Mouse (Mus musculus) thymus, postnatal 25 days (tissue): ENCODE results near the gene Slc19a1.
A peak's percentile ranks its signal among the peaks of the same experiment; 100 is the strongest.

Source experiments
- DNase-seq: peaks from one replicate; pipeline ENCODE4 v3.0.0; 2022

The Slc19a1 gene

DNA sequence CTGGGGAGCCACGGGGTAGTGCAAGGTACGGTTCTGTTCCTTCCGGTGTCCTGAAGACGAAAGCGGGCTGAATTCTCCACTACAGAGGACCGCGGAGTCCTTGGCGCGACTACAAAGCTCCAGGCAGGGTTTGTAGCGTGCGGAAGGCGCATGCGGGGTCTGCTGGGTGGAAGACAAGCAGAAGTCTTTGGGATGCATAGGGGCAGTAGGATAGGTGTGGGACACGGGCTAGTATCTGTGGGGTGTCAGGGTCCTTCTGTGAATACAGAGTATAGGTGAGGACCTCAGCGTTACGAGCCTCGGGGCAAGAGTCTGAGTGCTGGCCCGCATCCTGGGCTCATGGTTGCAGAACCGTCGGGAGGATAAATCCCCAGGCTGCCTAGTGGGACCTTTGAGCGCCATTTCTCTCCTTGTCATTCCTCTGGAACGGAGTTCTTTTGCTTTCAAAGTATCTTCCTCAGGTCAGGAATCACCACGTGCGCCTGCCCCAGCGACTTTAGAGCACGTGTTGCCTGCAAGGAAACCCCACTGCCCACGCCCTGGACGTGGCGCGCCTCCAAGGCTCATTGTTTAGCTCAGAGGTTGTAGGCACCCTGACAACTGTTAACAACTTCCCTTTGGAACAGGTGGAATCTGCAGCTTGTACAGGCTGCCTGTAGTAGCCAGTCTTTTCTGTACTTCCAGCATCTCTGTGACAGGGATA is 1.4 kb downstream of the Slc19a1 start:
- DNase-seq = peak; percentile 34

DNA sequence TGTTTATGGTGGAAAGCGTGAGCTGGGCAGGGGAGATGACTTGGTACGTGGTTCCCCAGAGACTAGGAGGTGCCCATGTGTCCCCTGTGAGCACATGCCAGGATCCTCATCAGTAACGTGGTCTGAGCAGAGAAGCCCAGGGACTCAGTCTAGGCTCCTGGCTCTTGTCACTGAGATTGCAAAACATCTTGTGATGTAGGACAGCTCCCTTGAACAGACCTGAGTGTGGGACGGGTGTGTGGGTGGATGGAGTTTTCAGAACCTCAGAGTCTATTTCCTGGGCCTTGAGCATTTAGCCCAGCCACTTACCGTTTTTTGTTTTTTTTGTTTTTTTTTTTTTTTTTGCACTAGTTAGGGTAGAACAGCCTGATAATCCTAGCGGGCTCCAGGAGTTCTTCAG is 3.4 kb downstream of the Slc19a1 start:
- DNase-seq = no peak

DNA sequence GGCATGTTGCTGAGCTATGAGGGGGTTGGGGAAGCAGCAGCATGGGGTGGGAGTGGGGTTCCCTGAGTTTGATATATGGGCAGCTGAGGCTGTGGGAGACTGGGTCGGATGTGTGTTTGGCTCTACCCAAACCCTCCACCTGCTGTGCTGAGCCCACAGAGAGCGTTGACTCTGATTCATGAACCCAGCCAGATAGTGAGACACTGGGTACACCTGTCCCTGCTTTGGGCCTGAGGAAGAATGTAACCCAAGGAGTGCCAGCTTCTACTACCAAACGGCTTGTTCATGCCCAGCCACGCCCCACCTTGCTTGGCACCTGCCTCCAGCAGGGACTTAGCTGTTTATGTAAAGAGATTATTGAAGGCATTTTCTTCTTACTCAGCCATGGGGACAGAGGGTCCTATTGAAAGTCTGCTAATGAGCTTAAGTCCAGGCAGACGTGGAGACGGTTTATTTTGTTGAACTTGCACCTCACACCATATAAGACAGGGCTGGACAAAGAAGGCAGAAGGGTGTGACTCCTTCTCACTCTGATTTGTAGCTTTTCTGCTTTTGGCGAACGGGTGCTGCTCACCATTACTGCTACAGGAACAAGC is 6.6 kb downstream of the Slc19a1 start:
- no peak for DNase-seq

DNA sequence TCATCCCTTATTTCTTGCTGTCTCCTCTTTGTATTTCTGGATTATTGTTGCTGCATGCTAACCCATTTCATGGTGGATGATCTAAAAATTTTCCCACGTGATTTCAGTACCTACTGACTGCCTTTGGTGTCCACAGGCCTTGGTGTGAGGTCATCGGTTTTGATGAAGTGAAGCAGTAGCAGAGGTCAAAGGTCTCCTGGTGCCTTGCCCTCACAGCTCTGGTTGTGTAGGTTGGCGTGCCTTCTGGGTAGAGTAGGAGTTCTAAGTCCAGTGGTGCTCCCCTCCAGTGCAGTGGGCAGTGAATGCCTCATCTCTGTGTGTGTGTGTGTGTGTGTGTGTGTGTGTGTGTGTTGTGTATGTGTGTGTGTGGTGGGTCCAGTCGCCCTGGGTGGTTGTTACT is 16.2 kb downstream of the Slc19a1 start:
- no peak for DNase-seq

DNA sequence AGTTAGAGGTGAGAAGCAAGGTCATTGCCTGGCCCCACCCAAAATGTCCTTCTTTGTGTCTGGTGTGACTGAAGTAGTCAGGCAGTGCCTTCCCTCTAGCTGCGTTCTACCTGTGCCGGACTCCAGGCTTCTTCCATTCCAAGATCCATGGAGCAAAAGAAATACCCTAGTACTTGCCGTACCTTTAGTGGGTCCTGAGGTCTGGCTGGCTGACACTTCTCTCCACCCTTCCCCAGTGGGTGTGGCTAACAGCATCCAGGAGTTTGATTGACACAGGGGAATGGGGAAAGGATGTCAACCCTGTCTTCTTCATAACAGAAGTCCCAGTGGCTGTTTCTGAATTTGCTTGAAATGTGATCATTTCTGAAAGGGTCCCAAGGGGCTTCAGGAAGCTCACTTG is 16.6 kb downstream of the Slc19a1 start:
- no peak for DNase-seq

DNA sequence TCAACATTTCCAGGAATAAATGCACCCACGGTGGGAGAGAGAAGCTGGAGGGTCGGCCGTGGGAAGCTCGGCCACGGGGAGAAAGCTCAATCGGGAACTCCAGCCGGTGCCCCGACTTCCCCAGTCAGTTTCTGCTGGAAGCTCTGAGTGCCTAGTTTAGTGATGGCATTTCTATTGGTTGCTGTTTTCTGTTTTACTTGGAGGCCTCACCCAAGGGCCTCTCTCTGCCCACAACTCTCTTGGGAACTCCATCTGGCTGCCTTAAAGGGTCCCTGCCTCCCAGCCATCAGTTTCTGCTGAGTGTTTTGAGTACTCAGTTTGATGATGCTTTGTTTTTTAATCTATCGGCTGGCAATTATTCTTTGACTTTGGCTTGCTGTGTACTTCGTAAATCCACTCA is 24.7 kb downstream of the Slc19a1 start:
- DNase-seq = no peak

DNA sequence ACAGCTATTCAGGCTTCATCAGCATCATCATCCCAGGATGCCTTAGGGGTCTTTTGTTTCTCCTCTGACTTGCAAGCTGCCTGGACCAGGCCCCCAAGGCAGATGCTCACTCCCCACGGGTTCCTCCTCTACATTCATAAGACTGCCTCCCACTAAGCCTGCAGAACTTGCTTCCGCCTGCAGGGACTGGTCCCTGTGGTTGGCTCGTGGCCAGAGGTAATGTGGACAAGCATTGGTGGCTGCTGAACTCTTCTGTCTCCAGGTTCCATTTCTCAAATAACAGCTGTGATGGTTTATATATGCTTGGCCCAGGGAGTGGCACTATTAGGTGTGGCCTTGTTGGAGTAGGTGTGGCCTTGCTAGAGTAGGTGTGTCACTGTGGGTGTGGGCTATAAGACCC is 29.4 kb downstream of the Slc19a1 start:
- DNase-seq = no peak

DNA sequence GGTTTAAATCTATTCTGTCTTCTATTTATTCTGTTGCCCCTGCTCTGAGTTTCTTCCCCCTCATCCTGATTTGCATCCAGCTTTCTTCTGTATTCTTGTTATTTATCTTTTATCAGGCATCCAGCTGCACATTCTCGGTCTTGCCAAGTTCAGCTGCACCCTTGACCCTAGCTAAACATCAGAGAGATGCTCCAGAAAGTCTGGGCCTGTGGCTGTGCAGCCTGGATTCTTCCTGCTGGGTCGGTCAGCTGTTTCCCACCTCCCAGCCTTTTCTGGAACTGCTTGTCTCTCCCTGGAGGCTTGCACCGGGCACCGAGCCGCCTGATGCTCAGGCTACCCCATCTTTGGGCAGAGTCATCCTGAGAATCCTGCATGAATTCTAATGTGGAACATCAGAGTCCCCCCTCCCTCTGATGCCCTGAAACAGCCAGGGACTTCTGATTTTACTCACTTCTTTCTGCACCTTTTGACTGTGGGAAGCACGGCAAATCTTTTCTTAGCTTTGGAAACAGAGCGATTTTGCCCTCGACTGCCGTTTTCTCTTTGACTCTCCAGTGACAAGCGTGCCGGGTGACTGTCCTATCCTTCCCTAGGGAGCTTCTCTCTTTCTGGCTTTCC is 30.5 kb downstream of the Slc19a1 start:
- DNase-seq = no peak

DNA sequence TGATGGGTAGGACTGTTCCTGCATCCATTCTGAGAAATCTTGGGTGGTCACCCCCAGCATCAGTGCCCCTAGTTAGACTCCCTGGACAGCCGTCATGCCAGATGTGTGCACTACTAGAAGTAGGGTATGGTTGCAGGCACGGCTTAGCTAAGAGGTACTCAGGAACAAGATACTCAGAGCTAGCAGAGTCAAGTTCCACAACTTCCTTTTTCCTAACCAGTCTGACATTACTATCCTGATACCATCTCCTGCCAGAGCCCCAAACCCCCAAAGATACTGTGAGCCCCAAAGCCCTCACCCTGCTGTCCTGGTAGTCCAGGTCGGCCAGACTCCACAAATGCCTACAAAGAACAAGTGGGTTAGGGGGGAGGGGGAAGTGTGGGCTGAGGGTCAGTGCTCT is 32.2 kb downstream of the Slc19a1 start:
- DNase-seq = no peak

DNA sequence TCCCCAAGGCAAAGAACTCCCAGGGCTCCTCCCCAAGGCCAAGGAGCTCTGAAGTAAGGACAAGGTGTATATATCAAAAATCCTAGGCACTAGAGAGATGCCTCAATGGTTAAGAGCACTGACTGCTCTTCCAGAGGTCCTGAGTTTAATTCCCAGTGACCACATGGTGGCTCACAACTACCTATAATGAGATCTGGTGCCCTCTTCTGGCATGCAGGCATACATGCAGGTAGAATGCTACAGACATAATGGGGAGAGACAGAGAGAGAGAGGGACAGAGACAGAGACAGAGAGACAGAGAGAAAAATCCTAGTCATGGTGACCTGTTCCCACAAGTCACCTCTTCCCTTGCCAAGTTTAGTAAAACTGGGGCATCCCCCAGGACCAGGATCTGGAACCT is 32.6 kb downstream of the Slc19a1 start:
- no peak for DNase-seq

DNA sequence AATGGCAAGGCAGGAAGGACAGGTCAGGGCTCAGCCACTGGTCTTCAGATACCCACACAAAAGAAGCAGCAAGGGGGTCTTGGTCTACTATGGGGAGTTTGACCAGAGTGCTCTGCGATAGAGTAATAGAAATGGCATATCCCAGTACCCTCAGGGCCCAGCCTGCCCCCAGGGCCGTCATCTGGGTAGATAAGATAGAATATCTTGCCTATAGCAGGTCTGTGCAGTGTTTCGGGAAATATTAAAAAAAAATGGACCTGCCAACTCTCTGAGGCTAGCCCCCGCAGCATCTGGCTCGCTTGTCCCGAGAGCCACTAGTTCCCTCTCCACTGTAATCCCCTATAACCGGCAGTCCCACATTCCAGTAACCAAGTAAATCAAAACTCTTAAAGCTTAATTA is 36.4 kb downstream of the Slc19a1 start:
- DNase-seq = no peak

DNA sequence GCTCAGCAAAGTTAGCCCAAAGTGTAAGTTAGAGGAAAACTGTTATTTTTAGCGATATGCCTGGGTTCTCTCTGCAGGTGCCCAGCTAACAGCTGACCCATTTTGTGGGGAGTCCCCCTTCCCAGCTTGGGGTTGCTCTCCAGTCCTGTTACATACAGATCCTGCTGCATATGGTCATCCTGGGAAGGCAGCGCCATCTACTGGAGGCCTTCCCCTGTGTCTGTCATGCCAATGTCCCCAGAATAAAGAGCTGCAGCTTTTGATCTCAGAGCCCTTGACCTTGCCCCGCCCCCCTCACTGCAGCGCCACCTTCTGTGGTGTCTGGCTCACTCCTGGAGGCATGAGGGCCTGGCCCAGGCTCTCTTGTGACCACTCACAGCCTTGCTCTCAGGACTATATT is 38.0 kb downstream of the Slc19a1 start:
- DNase-seq = peak; percentile 70

DNA sequence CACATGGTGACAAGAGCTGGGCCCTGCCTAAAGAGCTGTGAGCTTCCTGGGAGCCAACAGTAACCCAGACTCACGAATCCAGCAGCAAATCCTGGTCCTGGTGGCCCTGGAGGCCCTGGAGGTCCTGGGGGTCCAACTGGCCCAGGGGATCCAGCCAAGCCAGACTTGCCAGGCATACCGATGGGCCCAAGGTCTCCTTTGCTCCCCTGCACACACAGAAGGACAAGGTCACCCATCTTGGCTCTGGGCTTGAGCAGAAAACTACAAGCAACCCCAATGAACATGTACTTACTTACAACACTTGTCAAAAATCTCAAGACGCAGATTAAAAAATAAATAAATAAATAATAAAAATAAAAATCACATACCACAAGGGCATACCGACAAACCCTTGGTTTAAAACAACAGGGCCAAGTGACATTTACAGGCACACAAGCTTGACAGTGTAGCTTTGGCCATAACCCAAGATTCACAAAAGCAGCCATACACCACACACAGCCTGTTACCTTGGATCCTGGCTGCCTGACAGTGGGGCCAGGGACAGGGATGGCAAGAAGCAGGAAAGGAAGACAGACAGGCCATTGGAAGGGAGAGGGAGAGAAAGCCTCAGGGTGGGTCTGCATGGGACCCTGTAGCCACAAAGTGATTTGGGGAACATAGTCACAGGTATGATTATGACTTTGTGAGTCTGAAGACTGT is 42.4 kb downstream of the Slc19a1 start:
- DNase-seq = no peak

DNA sequence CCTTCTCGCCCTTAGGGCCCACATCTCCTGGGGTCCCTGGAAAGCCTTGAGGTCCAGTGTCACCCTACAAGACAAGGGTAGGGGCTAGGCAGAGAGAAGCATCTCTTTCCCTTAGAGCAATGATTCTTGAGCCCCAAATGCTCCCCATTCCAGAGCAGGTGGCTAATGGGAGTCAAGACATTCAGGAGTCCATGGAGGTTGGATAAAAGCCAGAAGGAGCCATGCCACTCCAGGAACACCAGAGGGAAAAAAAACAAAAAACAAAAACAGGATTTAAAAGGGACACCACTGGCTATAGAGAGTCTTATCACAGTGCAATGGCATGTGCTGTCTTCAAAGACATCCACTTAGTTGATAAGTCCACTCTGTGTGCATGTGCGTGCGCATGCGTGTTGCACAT is 46.4 kb downstream of the Slc19a1 start:
- DNase-seq = no peak

DNA sequence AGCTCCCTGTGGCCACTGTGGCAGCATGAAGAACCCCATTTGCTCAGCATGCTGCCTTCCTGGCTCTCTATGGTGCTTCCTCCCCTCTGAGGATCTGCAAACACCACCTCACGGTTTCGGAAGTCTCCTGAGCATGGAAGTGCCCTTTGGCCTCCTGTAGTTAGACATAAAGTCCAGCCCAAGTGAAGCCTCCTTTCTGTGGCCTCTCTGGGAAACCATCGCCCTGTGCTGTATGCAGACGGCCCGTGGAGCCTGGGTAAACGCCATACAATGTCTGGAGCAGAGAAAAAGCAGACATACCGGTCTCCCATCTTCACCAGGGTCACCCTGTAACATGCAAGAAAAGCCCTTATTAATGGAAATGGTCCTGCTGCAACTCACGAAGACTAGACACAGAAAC is 46.9 kb downstream of the Slc19a1 start:
- DNase-seq = no peak

DNA sequence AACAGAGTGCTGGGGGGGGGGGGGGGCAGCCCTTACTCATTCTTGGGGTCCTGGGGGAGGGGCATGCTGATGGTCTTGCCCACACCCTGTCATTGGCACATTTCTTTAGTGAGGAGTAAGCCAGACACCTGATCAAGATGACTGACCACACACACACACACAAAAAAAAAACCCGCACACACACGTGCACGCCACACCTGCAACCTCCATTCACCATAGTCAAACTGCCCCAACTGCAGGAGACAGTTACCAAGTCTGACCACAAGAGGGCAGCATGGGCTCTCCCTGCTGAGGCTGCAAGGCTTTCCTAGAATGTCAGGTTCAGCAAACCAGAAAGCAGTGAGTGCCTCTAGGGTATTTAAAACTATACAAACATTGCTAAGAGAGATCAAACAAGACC is 50.4 kb downstream of the Slc19a1 start:
- peak; percentile 79 for DNase-seq

DNA sequence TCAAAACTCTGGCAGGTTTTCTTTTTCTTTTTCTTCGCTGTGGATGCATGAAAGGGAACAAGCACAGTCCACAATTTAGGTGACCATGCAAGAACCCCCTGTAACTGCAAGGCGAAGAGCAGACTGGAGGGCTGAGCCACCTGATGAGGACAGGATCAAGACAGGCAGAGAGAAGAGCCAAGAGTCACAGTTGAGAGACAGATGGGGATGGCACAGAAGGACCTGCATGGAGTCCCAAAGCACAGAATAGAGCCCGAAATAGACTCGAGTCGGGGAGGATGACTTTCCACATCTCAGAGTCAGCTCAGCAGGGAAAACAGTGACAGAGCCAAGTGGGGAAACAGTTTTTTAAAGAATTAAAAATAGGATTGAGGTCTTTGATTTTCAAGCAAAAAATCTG is 50.9 kb downstream of the Slc19a1 start:
- no peak for DNase-seq

DNA sequence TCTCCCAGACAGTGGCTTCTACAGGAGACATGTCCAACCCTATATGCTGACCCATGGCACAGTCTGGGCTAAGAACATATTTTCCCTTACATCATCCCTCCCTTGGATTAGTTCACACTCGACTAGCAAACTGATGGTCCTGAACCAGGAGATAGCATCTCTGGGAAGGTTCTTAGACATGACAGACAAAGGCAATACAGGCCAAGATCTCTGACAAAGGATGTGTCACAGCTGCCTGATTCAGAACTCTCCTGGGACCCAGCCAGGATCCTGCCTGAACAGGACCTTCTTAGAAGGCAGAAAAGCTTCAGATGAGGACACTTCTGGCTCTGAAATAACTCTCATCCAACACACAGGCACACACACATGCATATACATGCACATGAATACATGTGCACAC is 52.5 kb downstream of the Slc19a1 start:
- DNase-seq = no peak

DNA sequence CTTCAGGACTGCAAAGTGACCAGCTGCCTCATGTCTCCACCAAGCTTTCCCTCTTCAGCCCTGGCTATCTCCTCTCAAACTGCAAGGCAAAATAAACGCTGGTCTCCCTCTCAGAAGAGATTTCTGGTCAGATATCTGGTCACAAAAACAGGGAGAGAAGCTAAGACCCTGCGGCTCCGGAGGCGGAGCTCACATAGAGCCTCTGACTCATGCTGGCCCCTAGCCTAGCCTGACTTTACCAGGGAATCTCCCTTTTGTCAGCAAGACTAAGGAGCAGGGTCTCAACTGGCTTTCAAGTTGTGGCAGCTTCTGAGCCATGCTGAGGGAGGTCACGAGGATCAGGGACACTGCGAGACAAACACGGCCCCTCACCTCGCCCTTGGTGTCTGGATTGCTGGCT is 57.3 kb downstream of the Slc19a1 start:
- DNase-seq = no peak

DNA sequence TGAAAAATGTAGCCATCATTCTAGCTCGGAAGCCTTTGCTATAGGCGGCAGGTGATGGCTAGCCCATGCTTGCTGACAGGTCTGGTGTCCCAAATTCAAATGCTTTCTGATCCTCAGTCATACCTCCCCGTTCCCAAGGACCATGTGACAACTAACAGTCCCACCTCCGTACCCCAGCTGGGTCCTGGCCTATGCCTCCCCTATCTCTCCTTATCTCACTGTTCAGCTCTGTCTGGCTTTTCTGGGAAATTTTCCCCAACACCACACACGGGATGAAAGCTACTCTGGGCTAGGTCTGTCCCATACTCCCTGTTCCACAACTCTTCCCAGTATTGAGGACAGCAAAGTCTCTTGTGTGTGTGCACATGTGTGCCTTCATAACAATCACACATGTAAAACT is 58.0 kb downstream of the Slc19a1 start:
- no peak for DNase-seq

DNA sequence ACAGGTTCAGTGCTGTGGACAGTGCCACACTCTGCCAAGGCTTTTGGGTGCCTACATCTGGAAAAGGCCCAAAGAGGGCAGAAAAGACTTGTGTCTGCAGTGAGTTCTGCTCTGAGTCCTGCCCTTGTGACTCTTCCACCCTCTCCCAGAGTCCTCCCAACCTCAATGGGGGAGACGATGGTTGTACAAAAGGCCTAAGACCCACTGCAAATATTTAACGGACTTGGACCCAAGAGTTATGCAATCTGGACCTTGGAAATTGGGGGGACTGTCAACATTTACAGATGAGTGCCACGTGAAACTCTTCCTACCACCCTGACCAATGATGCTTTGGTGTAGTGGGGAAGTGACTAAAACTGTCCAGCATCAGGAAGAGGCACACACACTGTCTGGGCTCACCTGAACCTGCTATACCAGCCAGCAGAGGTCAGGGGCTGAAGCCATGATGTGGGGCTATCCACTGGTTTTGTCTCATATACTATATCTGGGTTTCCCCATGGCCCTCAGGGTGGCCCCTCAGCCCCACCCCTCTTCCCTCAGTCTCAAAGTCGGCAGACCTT is 59.6 kb downstream of the Slc19a1 start:
- no peak for DNase-seq

DNA sequence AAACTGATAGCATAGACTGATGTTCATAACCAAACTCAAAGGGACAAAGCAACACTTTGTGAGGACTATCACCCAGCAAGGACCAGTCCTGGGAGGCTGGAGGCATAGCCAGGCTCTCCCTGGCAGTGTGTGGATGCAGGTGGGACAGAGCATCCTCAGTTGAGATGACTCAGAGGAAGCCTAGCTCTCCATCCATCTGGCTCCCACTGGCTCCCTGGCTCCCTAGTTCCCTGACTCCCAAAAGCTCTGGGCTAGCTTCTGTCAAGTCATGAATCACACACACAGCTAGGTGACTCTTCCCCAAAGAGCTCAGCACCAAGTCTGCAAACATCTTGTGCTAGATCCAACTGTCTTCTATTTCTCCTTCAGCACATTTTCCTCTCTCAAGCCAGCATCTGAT is 61.8 kb downstream of the Slc19a1 start:
- no peak for DNase-seq

DNA sequence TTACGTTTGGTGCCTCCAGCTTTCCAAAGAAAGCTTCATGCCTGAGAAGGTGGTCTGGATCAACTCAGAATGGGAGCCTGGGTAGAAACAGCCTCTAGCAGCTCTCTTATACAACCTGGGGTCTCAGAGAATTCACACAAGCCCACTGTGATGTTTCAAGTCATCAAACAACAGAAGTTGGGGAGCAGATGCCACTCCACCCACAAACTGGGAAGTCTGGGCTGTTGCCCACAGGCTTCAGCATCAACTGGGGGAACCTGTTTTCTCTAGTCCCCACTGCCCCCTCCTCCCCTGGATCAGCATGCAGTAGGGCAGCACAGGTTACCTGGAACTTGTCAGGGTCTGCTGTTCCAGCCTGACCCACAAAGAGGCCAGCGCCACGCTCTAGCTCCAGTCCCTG is 63.6 kb downstream of the Slc19a1 start:
- no peak for DNase-seq
